Mouse (Mus musculus) urinary bladder, postnatal 4 days (tissue): Measurements from ENCODE around the gene Sgip1.

Experiments used
- DNase-seq, 2 experiments: peaks; one replicate each; pipeline ENCODE4 v3.0.0; 2021 to 2022; ENCODE audit warnings: low spot score in 2 of 2

Sgip1 gene

GRCm38 (mm10) chr4:102895866-102896265 is 154.8 kb downstream of the Sgip1 start:
- no peak for DNase-seq

- no peak for DNase-seq
These were observed 157.9 kb downstream of the Sgip1 start for GRCm38 (mm10) chr4:102898987-102899386.

DNA sequence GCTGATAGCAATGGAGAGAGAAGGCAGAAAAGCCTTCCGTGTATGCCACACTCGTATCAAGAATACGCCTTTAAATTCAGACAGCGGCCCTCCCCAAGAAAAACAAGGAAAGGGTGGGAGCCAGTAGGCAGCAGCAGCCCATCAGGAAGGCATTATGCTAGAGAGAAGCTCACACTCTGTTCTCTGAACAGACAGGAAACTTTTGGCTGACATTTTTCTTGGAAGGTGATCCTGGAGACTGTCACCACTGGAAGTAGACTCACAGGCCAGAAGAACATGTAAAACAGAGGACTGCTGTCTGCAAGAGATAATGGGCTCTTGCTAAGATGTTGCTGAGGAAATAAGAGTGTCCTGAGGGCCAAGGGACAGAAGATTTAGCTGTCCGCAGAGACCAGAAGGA is 158.6 kb downstream of the Sgip1 start:
- DNase-seq = no peak

DNA sequence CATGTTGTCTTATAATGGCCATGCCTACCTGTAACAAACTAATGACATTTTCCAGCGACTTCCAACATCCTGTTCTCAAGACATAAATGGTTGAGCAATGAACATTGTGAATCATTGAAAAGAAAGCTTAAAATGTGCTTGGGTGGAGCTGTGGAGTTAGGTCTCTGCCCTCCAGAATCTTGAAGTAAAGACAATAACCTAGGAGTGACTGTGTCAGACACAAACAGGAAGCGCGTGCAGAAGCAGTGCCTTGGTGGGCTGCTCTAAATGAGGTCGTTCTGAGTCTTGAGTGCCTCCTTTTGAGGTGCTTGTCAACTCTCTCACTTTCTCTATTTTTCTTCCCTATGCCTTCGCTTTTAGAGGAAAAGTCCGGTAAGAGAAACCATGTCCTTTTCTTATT is 159.1 kb downstream of the Sgip1 start:
- no peak for DNase-seq

GRCm38 (mm10) chr4:102907843-102908427 is 166.8 kb downstream of the Sgip1 start:
- no peak for DNase-seq

GRCm38 (mm10) chr4:102910191-102910590 is 169.1 kb downstream of the Sgip1 start:
- DNase-seq = no peak

GRCm38 (mm10) chr4:102913176-102913575 is 172.1 kb downstream of the Sgip1 start:
- DNase-seq = no peak

DNA sequence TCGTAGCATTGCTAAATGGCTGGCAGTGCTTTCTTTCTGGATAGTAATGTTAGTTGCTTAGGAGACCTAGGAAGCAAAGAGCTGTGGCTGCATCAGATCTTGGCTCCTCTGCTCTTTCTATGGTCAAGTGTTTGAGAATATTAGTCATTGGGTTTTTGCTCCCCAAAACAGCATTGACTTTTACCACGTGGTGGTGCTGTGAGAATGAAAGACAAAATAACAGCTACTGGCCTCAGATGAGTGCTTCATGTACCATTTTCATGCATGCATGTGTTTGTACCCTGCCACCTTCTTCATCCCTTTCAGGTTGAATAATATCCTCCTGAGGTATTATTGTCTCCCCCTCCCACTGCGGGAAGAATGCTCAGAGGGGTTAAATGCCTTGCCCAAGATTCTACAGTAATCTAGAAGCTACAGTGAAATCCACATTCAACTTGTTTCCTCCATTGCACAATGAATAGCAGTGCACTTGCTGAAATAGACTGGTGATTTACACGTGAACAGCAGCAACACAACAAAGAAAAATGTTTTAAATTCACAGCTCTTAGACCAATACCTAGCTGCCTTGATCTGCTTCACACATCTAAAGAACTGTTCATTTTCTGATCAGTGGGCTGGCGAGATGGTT is 172.7 kb downstream of the Sgip1 start:
- no peak for DNase-seq

DNA sequence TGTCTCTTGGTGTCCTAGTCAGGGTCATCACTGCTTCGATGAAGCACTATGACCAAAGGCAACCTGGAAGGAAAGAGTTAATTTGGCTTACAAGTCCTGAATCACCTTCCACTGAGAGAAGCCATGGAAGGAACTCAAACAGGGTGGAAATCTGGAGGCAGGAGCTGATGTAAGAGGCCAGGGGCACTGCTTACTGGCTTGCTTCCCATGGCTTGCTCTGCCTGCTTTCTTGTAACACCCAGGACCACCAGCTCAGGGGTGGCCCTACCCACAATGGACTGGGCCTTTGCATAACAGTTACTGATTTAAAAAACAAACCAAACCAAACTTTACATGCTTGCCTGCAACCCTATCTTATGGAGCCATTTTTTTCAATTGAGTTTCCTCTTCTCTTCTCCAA is 177.1 kb downstream of the Sgip1 start:
- DNase-seq = no peak

- no peak for DNase-seq
These were observed 188.4 kb downstream of the Sgip1 start for GRCm38 (mm10) chr4:102929491-102929890.

GRCm38 (mm10) chr4:102930679-102931078 is 189.6 kb downstream of the Sgip1 start:
- DNase-seq = no peak

DNA sequence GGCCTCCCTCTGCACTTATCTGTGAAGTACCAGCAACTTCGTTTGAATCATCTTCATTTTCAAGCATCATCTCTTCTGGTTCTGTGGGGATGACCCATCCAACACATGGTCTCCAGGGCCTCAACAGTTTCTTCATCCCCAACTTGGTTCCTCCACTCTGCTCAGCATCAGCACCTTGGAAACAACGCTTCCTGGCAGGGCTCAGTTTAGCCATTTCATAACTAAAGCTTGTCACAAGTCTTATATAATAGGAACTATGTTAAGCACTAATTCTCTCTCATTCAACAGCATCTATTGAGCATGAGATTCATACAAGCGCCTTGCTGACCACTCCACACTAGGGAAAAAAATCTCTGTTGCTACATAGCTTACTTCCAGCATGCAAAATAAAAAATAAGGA is 199.2 kb downstream of the Sgip1 start:
- DNase-seq = no peak

DNA sequence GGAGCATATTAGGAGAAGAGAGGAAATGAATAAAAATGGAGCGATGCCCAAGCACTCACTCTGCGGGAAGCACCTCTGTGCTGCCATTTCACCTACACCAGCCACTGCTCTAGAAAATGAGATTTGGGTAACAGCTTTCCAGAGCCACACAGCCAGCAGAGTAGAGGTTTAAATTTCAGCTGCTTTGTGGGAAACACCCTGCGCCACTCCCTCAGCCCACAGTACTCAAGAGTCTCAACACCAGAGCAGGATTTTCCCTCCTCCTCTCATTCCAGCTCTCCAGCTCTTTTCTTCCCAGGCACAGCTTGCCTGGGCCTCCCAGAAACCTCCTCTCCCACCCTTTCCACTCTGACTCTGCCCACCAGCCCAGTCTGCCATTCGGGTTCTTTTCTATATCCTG is 199.6 kb downstream of the Sgip1 start:
- no peak for DNase-seq

- no peak for DNase-seq
These were observed 203.2 kb downstream of the Sgip1 start for GRCm38 (mm10) chr4:102944325-102944724.

DNA sequence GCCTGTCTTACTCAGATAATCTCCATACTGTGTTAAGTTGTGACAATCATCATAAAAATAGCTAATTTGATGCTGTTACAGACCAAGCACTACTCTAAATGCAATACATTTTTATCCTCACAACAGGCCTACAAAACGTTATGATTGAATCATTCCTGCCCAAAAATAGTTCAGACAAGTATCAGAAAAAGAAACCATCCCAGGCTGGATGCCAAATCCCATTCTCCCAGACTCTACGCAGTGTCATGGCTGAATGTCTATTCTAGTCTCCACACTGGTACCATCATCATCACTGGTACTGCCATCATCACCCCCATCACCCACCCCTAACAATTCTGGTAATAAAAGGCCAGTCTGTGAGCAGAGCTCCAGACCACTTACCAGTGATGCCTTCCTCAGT is 211.4 kb downstream of the Sgip1 start:
- no peak for DNase-seq

DNA sequence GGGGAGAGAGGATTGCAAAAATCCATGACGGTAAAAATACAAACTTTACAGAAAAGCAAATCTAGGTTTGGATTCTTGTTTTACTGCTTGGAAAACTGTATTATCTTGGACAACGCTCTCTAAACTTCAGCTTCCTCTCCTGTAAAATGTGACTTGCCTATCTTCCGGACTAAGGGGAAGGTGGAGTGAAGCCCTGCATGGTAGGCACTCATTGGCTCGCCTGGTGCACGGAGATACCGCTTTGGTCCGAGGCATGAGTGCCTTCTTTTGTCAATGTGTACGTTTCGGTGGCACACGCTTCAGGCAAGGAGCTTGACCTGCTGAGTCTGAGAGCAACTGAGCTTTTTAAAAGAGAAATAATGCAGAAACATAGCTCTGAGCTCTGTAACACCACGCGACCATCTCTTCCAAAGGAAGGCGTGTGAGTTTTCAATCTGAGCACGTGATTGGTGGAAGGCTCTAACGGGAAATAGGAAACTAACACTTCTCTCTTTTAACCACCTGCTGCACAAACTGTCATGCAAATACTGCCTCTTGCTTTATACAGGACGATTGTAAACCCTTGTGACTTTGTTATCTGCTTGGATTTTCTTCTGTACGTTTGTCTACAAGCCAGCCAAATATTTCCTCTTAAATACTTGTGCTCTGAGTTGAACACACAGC is 214.3 kb downstream of the Sgip1 start:
- DNase-seq = no peak

DNA sequence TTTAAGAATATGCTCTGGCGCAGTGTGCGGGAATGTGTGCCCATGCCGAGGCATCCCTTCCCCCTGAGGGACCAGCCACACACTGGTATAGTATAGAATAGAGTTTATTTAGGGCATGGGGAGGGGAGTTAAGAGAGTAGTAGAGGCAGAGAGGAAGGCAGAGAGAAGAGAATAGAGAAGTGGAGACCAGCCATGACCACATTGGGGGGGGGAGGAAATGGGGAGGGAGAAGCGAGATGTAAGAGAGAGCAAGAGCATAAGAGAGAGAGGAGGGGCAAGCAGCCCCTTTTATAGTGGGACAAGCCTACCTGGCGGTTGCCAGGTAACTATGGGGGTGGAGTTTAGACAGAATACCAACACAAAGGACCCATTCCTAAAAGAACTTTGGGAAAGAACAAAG is 218.3 kb downstream of the Sgip1 start:
- DNase-seq = no peak

GRCm38 (mm10) chr4:102964174-102964573 is 223.1 kb downstream of the Sgip1 start:
- DNase-seq = no peak

DNA sequence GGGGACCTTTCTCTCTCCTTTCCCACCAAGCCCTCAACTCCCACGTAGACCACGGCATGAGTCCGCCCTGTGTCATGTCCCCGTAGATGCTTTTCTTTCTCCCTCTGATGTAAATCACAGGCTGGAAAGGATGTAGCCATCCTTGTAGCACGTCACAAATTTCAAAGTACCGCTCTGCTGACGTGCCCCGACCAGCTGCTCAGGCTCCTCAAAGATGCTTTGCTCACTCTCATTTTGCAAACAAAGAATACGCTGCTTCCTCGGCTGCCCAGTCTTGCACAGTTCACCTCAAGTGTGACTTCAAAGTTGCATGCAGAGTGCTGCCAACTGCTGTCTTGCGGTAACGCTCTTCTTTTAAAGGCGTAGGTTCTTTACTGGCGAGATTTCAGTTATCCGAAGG is 226.7 kb downstream of the Sgip1 start:
- no peak for DNase-seq

DNA sequence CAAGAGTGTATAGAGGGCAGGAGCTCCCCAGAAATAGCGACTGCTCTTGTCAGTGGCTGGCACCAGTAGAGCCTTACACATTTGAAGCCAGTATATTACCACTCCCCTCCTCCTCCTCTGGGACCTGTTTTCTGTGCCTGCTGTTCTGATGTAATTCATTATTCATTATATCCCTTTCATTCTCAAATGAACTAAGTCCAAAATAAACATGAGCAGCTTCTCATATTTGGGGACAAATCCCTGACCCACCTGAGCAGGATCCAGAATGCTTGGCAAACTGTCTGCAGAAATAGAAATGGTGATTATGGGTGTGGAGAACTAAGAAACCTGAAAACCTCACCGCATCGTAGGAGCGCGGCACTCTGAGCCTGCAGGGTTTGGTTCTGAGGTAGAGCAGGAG is 228.5 kb downstream of the Sgip1 start:
- DNase-seq = no peak

- no peak for DNase-seq
These were observed 230.1 kb downstream of the Sgip1 start for GRCm38 (mm10) chr4:102971159-102971558.

DNA sequence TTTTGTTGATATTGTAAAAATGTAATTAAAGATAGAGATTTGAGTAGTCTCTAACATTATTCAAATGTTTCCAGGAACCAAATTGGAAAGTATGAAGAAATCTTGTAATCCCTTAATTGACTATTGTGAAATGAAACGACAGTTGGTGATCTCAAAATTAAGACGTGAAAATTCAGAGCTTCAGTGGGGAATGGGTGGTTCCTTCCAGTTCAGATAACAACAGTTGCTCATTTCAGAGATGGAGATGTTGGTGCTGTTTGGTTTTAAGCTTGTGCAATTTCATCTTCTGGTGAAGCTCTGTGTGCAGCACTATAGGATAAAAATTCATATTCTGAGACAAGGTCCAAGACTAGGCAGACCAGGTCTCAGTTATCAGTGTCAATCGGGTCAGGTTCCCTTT is 231.0 kb downstream of the Sgip1 start:
- DNase-seq = no peak

DNA sequence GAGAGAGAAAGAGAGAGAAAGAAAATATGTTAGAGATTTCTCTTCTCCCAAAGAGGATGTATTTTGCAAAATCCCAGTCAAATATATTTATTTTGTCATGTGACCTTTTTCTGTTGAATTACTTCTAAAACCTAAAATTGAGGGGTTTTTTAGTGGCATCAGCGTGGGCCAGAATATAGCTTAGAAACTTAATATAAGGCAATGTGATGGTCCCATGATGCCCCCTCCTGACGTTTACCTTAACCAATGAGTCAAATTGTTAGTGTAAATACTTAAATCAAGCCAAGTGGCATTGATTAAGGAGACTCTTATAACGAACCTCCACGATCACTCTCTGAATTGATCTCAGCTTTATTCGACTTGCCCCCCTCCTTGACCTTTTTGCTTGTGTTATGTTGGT is 233.1 kb downstream of the Sgip1 start:
- DNase-seq = no peak
